Mouse (Mus musculus): Measurements from ENCODE around the gene Tor4a.

DNA sequence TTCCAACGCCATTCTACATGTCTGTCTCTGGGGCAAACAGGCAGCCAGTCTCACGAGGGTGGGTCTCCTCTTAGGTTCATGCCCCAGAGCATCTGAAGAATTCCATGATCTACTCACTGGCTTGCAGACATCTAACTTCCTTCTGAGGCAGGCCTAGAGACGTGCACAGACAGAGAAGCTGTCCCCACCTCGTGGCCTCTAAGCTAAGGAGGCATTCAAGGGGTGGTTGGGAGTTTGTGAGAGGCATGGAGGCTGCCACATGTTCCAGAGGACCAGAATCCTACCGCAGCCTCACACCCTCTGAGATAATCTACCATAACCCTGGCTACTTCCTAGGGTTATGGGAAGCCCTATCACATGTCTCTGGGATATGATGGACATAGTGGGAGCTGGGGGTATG is 2.7 kb downstream of the Tor4a start:
- no peak for TF ChIP-seq POLR2A (IDR thresholded peaks at IDR 0.05; ENCODE audit: borderline replicate concordance, extremely low read depth, low read depth, low read length)
- TF ChIP-seq CTCF (IDR thresholded peaks at IDR 0.05; ENCODE audit: insufficient read depth, low read length) = no peak
